Mouse (Mus musculus) midbrain, embryonic 16.5 days (tissue): ENCODE results near the gene Lrch1. TPM values are rescaled to one million over a fixed set of nuclear protein-coding genes. Genes with fewer than 3 reads are reported as not detected.

Experiments
- ATAC-seq: fragments of 200-750 bp; cut with Nextera tagmentation; 2 replicates; pipeline ENCODE4 v1.8.0; 2017; ENCODE audit warnings: moderate TSS enrichment
- H3K27ac ChIP-seq: fragments of 300-500 bp; sonication (generic); 2 replicates; pipeline ENCODE4 v1.5.1; 2014; ENCODE audit warnings: mild to moderate bottlenecking, low read length, mixed read lengths
- H3K27me3 ChIP-seq: fragments of 300-500 bp; sonication (generic); 2 replicates; pipeline ENCODE4 v1.6.1; 2014; ENCODE audit warnings: low read depth, low read length, mixed read lengths; ENCODE audit not compliant: control insufficient read depth, insufficient read depth
- H3K36me3 ChIP-seq: fragments of 300-500 bp; sonication (generic); 2 replicates; pipeline ENCODE4 v1.6.1; 2014; ENCODE audit warnings: mild to moderate bottlenecking, low read length, moderate library complexity, mixed read lengths; ENCODE audit not compliant: control insufficient read depth, insufficient read depth
- H3K4me1 ChIP-seq: fragments of 300-500 bp; sonication (generic); 2 replicates; pipeline ENCODE4 v1.6.1; 2014; ENCODE audit warnings: mild to moderate bottlenecking, low read length, mixed read lengths; ENCODE audit not compliant: control insufficient read depth, insufficient read depth
- H3K4me2 ChIP-seq: fragments of 300-500 bp; sonication (generic); 2 replicates; pipeline ENCODE4 v1.6.1; 2014; ENCODE audit warnings: mild to moderate bottlenecking, low read length, mixed read lengths
- H3K4me3 ChIP-seq: fragments of 300-500 bp; sonication (generic); 2 replicates; pipeline ENCODE4 v1.5.1; 2014; ENCODE audit warnings: low read depth, mild to moderate bottlenecking, low read length, moderate library complexity, mixed read lengths
- H3K9ac ChIP-seq: fragments of 300-500 bp; sonication (generic); 2 replicates; pipeline ENCODE4 v1.6.1; 2014; ENCODE audit warnings: low read depth, low read length, mixed read lengths
- H3K9me3 ChIP-seq: fragments of 300-500 bp; sonication (generic); replicated peaks from 2 replicates; pipeline ENCODE4 v1.6.1; 2014; ENCODE audit warnings: mild to moderate bottlenecking, low read length, mixed read lengths; ENCODE audit not compliant: control insufficient read depth, poor library complexity, severe bottlenecking
- WGBS: fragments of 180-500 bp; shearing (Covaris S2); extraction: QIAGEN DNeasy Blood & Tissue Kit; methylation state at CpG from one replicate; pipeline ENCODE4 v1.1.7; 2014; 5-methylcytosine and 5-hydroxymethylcytosine counted together
- polyA plus RNA-seq: library from polyadenylated mRNA; unstranded; fragments of >200 nt; fragmentation: Nextera tagmentation; extraction: Ambion mirVana; gene quantifications from 2 replicates; pipeline ENCODE4 v1.2.1, GENCODE M21; 2015

Lrch1 gene
- polyA plus RNA-seq, 1 experiment from 2014 or later = 19.9 TPM

DNA sequence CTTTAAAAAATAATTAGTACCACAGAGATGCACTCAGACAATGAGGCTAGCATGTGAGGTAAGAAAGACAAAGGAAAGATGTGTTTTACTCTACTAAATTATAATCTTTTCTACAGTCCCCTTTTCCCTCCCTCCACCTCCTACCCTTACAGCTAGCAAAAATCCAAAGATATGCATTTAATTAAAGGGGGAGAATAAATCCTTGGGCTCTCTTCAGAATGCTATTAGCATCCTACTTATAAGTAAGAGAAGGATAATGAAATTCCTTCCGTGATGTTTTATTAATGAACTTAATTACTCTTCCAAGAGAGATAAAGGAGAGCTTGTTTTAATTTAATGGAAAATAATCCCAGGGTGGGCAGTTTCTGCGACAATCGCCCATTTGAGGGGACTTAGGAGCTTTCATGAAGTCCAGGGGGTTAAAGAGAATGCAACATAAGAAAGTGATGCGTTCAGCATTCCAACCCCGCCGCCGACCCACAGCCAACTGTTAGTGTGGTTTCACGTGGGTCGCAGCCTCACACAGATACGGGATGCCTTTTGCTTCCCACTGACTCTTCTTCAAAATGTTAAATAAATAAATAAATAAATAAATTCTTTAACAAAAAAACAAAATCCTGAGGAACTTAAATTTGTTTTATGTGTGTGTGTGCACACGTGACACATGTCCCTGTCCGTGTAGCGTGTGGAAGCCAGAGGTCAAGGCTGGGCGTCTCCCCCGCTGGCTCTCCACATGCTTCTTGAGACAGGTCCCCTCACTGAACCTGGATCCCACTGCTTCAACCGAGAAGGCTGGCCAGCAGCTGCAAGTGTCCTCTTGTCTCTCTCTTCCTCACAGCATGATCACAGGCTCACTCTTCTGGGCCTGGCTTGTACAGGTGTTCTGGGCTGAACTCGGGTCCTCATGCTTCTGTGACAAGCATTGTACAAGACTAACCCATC, 132.6 kb downstream of the Lrch1 start:
- WGBS = 49% methylated on average over 17 of the region's 17 CpGs
- no peak overlapping the region for H3K4me2 ChIP-seq
- H3K9ac ChIP-seq = no peak overlapping the region
- no peaks in the 10 kb centered on the region for H3K9me3 ChIP-seq
- H3K4me1 ChIP-seq = no peaks in the 10 kb centered on the region
- H3K4me3 ChIP-seq = no peak overlapping the region
- 0 out of 2 replicates have a peak, but pooled peaks have one; percentile 29 for ATAC-seq
- no peaks in the 10 kb centered on the region for H3K27me3 ChIP-seq
- peak overlapping the region; percentile 58; the same call in 1 of the 2 replicates for H3K27ac ChIP-seq
- peaks cover 6% of the 10 kb centered on the region; the same call in 1 of the 2 replicates for H3K36me3 ChIP-seq

DNA sequence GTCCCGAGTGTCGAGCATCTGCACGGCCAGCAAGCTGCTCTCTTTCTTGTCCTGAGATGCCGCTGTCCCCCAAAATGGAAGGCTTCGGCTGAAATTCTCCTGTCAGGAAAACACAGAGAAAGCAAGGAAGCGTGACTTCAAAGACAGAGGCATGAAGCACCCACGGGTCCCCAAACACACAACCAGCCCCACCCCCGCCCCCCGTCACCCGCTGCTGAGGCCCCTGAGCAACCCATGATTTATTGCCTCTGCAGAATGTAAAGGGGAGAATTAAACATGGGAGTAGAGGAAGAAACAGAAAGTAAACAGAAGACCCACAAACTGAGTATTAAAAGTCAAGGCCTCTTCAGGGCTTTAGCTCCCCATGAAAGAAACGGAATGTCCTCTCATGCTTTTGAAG, 136.1 kb downstream of the Lrch1 start:
- no peak overlapping the region for H3K4me3 ChIP-seq
- H3K36me3 ChIP-seq = peaks cover 15% of the 10 kb centered on the region
- no peak overlapping the region for H3K9ac ChIP-seq
- H3K4me1 ChIP-seq = no peaks in the 10 kb centered on the region
- WGBS = 69% methylated on average over 11 of the region's 11 CpGs
- ATAC-seq = no peak
- no peaks in the 10 kb centered on the region for H3K9me3 ChIP-seq
- no peak overlapping the region for H3K4me2 ChIP-seq
- H3K27me3 ChIP-seq = no peaks in the 10 kb centered on the region
- H3K27ac ChIP-seq = no peak overlapping the region

DNA sequence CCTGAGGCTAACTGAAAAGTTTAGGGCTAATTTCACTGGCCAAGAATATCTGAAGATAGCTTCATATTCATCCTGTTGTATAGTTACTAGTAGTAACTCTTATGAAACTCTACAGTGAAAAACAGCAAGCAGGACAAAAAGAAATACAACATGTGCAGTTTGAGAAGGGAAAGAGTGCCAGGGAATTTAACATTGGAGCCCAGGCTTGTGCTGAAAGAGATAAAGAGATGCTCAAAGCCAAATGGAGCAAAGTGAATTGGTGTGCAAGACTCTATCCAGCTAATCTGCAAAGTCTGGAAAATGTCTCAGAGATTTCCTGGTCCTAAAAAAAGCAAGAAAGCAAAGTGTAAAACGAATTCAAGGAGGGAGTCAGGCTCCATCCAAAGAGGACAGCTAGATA, 145.7 kb downstream of the Lrch1 start:
- Histone ChIP-seq H3K4me3 (no peak overlapping the region), H3K4me1 (peaks cover 17% of the 10 kb centered on the region), H3K9me3 (no peaks in the 10 kb centered on the region), H3K27me3 (no peaks in the 10 kb centered on the region), H3K36me3 (peaks cover 14% of the 10 kb centered on the region), H3K4me2 (no peak overlapping the region), H3K9ac (no peak overlapping the region), H3K27ac (no peak overlapping the region)
- ATAC-seq = no peak
- 78% methylated on average over 1 of the region's 1 CpGs for WGBS

DNA sequence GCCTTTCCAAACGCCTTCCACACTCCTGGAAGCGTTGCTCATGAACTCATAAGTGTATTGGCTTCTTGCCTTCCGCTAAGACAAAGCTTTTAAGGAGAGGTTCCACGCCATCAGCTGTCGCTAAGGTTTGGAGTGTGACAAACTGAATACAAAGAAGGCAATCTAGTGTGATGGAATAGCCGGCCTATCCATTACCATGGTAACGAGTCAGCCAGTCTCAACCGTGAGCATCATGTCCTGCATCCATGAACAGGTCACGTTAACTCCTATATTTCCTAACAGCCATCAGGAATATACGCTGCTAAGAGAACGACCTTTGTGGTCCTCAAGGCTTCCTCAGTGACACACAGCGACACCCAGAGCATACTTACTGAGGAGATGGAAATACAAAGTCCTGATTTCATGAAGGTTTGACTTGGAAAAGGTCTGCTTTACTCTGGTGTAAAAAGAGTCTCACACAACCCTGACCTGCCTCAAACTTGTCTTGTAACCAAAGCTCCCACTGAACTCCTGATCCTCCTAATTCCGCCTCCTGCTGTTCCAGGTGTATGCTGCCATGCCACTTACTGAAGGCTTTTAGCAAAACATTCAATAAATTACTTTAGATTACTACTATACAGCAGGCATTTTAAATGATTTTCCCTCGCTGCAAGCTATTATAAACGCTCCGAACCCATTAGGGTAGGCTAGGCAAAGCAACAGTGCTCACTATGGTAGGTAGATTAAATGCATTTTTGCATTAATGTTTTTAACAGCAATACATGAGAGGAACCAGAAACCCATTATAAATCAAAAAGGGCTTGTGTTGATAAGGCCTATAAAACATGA, 149.4 kb downstream of the Lrch1 start:
- 32% methylated on average over 16 of the region's 16 CpGs for WGBS
- H3K4me2 ChIP-seq = peak overlapping the region; percentile 4; the same call in 1 of the 2 replicates

DNA sequence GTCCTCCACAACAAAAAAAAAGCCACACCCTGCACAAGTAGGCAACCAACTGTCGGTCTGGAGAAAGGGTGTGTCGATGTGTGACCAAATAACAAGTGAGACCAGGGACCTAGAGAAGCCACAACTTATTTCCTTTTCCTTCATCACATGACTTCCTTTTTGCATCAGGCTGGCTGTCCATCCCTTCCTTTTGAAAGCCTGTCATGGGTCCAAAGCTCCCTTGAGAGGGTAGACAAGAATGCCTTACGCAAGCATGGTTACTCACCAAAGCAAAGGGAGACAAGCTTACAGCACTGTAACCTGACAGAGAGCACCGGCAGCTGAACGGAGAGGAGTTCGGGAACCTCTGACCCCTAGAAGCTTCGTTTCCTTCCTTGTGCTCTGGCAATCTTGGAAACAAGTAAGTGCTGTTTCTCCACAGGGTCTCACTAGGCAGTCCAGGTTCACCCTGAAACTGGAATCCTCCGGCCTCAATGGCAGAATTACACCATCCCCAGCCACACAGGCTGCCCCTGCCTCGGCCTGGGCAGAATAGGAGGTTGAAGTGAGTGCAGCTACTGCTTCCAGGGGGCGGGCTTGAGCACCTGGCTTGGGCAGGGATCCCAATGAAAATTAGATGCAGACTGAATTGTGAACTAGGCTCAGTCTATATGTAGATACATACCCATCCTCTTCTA, 150.2 kb downstream of the Lrch1 start:
- Histone ChIP-seq H3K27me3 (no peaks in the 10 kb centered on the region), H3K27ac (peak overlapping the region; percentile 80), H3K9ac (no peak overlapping the region; the same call in 1 of the 2 replicates), H3K4me1 (peaks cover 17% of the 10 kb centered on the region), H3K36me3 (peaks cover 5% of the 10 kb centered on the region), H3K4me2 (peak overlapping the region; percentile 4; the same call in 1 of the 2 replicates), H3K9me3 (no peaks in the 10 kb centered on the region), H3K4me3 (no peak overlapping the region)
- WGBS = 71% methylated on average over 10 of the region's 10 CpGs
- ATAC-seq = peak; percentile 70

More for the DNA sequence above, 149.4 kb downstream of the Lrch1 start:
- Histone ChIP-seq H3K36me3 (peaks cover 6% of the 10 kb centered on the region), H3K4me1 (peaks cover 17% of the 10 kb centered on the region), H3K9ac (0 out of 2 replicates have a peak overlapping the region, but pooled peaks have one; percentile 8), H3K4me3 (no peak overlapping the region), H3K27ac (peak overlapping the region; percentile 80), H3K9me3 (no peaks in the 10 kb centered on the region), H3K27me3 (no peaks in the 10 kb centered on the region)
- peak; percentile 94 for ATAC-seq

DNA sequence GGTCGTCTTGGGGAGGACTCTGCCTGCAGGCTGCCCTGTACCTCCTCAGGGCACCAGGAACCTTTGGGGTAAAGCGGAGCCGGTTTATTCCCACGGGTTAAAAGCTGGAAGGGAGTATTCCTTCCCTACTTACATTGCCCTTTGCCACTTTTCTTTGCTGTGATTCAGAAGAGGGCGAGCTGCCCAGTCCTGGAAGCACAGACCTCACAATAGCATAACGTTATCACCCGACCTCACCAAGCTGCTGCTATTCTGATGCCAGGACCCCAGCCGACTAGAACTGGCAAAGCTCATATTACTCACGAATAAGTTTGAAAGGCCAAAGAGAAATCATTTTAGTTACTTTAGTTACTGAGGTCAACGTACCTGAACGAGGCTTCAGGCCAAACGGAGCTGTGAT, 152.7 kb downstream of the Lrch1 start:
- H3K36me3 ChIP-seq = 0 out of 2 replicates have a peak, but pooled peaks cover 2% of the 10 kb centered on the region
- no peak overlapping the region for H3K4me2 ChIP-seq
- H3K4me3 ChIP-seq = no peak overlapping the region
- peaks cover 17% of the 10 kb centered on the region for H3K4me1 ChIP-seq
- no peaks in the 10 kb centered on the region for H3K9me3 ChIP-seq
- no peaks in the 10 kb centered on the region for H3K27me3 ChIP-seq
- H3K27ac ChIP-seq = no peak overlapping the region
- no peak overlapping the region for H3K9ac ChIP-seq
- ATAC-seq = no peak
- 78% methylated on average over 12 of the region's 12 CpGs for WGBS

DNA sequence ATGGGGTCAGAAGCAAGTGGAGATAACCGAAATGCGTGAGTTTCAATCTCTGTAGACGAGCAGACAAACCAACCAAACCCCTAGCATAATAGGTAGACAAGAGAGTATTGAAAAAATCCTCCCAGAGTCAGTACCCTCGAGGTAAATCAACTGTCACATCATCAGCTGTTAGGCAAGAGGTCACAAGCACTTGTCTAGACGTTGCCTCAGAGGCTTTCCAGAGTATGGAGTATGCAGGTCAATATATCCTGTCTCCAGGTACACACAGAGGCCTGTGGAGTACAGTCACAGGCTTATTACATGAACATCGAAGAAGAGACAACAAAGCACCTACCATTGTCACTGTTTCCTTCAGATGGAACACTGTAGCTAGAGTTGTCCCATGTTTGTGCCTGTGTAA, 154.9 kb downstream of the Lrch1 start:
- Histone ChIP-seq H3K4me2 (no peak overlapping the region), H3K27me3 (no peaks in the 10 kb centered on the region), H3K4me1 (peaks cover 8% of the 10 kb centered on the region), H3K9ac (no peak overlapping the region), H3K4me3 (no peak overlapping the region), H3K36me3 (0 out of 2 replicates have a peak, but pooled peaks cover 2% of the 10 kb centered on the region), H3K27ac (no peak overlapping the region), H3K9me3 (no peaks in the 10 kb centered on the region)
- ATAC-seq = no peak
- 82% methylated on average over 6 of the region's 6 CpGs for WGBS

DNA sequence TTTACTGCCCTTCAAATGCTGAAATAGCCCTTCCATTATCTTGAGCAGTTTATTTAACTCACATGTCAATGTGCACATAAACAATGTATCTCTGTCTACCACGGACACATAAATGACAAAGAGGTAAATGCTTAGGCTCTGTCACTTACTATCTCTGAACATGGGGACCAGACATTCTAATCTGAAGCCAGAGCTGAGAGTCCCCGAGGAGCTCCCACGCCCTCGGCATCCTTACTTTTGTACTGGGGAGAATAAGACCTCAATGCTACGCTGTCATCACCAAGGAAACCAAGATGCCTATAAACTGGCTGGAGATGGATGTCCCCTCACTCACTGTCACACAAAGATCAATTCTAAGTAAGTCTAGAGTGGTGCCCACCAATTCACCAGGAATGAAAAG, 157.1 kb downstream of the Lrch1 start:
- Histone ChIP-seq H3K4me1 (peaks cover 4% of the 10 kb centered on the region; the same call in 1 of the 2 replicates), H3K36me3 (peaks cover 4% of the 10 kb centered on the region), H3K4me2 (no peak overlapping the region), H3K9ac (no peak overlapping the region), H3K4me3 (no peak overlapping the region), H3K27me3 (no peaks in the 10 kb centered on the region), H3K9me3 (no peaks in the 10 kb centered on the region), H3K27ac (no peak overlapping the region)
- ATAC-seq = no peak
- 32% methylated on average over 5 of the region's 5 CpGs for WGBS
